Mouse (Mus musculus) forebrain, embryonic 10.5 days (tissue): ENCODE results near the gene Rsf1. TPM values are rescaled to one million over a fixed set of nuclear protein-coding genes. Genes with fewer than 3 reads are reported as not detected.

Source experiments
- DNase-seq: peaks from one replicate; pipeline ENCODE4 v3.0.0-alpha.2; 2017; ENCODE audit warnings: low spot score; ENCODE audit errors: extremely low spot score
- H3K27ac ChIP-seq: fragments of 300-500 bp; sonication (generic); 2 replicates; pipeline ENCODE4 v1.5.1; 2016; ENCODE audit warnings: mild to moderate bottlenecking
- H3K27me3 ChIP-seq: fragments of 300-500 bp; sonication (generic); 2 replicates; pipeline ENCODE4 v1.6.1; 2016; ENCODE audit warnings: mild to moderate bottlenecking; ENCODE audit not compliant: poor library complexity, severe bottlenecking
- H3K36me3 ChIP-seq: fragments of 300-500 bp; sonication (generic); replicated peaks from 2 replicates; pipeline ENCODE4 v1.6.1; 2016; ENCODE audit warnings: mild to moderate bottlenecking, moderate library complexity
- H3K4me1 ChIP-seq: fragments of 300-500 bp; sonication (generic); 2 replicates; pipeline ENCODE4 v1.6.1; 2016
- H3K4me3 ChIP-seq: fragments of 300-500 bp; sonication (generic); 2 replicates; pipeline ENCODE4 v1.5.1; 2016; ENCODE audit warnings: mild to moderate bottlenecking, moderate library complexity
- H3K9me3 ChIP-seq: fragments of 300-500 bp; sonication (generic); 2 replicates; pipeline ENCODE4 v1.6.1; 2016; ENCODE audit warnings: mild to moderate bottlenecking, moderate library complexity
- WGBS: fragments of 180-500 bp; shearing (Covaris S2); methylation state at CpG from one replicate; pipeline ENCODE4 v1.1.7; 2016; 5-methylcytosine and 5-hydroxymethylcytosine counted together
- polyA plus RNA-seq: library from polyadenylated mRNA; unstranded; fragments of >200 nt; fragmentation: Nextera tagmentation; extraction: Ambion mirVana; gene quantifications from 2 replicates; pipeline ENCODE4 v1.2.1, GENCODE M21; 2016

The Rsf1 gene
- polyA plus RNA-seq, 1 experiment from 2014 or later = 23.4 TPM

GRCm38 (mm10) chr7:97735021-97735420 lies 155.3 kb downstream of the Rsf1 start:
- Histone ChIP-seq H3K36me3 (no peaks in the 10 kb centered on the region), H3K27me3 (peaks cover 41% of the 10 kb centered on the region), H3K9me3 (no peaks in the 10 kb centered on the region), H3K4me1 (peaks cover 44% of the 10 kb centered on the region), H3K4me3 (no peak overlapping the region), H3K27ac (no peak overlapping the region)
- no peak for DNase-seq
- 87% methylated on average over 8 of the region's 8 CpGs for WGBS

DNA sequence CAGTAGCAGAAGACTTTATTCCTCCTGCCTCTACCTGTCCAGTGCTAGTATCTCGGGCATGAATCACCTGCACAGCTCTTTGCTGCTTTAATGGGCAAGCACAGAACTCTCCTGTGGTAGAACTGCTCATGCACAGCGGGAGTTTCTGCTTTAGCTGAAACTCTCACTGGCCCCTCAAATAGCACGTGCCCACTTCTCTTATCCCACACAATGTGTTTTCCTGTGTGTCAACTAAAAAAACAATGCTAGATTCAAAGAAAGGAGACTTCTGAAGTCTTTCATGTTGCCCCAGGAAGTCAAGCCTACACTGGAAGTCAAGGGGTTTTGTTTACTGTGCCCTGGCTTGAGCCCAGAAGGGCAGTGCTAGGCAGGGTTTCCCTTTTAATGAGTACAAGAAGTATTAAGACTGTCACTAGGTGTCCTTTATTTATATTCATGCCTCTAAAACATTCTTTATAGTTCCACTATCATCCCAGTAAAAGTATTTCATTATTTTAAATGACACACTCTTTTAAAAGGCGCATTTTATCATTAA lies 156.3 kb downstream of the Rsf1 start:
- Histone ChIP-seq H3K4me1 (peaks cover 45% of the 10 kb centered on the region), H3K4me3 (no peak overlapping the region), H3K9me3 (no peaks in the 10 kb centered on the region), H3K36me3 (no peaks in the 10 kb centered on the region), H3K27ac (no peak overlapping the region), H3K27me3 (peaks cover 46% of the 10 kb centered on the region)
- 36% methylated on average over 4 of the region's 4 CpGs for WGBS
- DNase-seq = no peak

DNA sequence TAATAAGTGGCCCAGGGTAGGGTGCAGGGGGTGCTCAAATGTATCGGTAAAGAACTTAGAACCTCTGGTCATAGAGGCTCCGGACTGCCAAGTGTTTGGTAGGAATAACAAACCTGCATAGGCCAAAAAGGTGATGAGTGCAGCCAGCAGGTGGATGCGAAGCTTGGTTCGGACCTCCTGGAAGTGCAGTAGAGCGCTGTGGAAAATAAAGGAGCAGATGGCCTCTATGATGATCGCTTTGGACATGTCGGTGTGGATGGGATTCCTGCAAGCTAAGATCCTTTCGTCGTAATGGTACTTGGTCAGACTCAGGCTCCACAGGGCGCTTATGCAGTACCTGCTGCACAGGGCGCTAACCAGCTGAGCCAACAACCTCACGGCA lies 157.6 kb downstream of the Rsf1 start:
- Histone ChIP-seq H3K27me3 (peaks cover 48% of the 10 kb centered on the region), H3K4me3 (peak overlapping the region; percentile 73), H3K9me3 (no peaks in the 10 kb centered on the region), H3K4me1 (peaks cover 58% of the 10 kb centered on the region), H3K36me3 (no peaks in the 10 kb centered on the region), H3K27ac (peak overlapping the region; percentile 85)
- 7% methylated on average over 12 of the region's 12 CpGs for WGBS
- no peak for DNase-seq

DNA sequence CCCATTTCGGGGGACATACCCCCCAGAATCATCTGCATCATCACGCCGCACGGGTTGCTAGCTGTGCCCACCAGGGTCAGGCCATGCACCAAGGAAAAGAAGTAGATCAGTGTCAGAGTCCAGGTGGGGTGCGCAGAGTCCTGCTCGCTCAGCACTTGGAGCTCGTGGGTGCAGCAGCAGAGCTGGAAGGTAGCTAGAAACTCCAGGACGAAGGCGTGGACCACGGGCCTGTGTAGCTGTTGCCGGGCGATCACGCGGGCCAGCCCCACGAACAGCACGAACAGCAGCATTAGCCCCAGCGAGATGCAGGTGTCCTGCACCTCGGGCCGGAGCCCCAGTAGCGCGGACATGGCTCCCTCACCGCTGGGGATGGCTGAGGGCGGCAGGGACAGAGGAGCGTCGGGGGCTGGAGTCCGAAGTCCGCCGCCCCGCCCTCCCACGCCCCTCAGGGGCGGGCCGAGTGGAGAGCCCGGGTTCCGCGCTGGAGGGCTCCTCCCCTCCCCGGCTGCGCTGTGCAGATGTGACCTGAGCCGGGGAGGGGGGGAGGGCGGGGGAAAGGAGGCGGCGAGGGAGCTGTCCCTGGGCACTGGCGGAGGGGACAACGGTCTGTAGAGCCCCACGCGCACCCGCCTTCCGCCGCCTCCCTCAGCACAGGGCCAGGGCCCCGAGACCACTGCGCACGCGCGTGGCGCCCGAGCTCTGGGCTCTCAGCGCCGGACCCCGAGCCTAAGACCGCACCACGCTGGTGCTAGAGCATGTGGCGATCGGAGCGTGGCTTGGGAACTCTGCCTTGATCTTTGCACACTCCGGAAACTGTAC lies 158.2 kb downstream of the Rsf1 start, which contains the start of gene Aqp11:
Gene Aqp11 (minus strand): TSS at position 652 of the 819 bp plus-strand sequence.
- H3K36me3 ChIP-seq = no peaks in the 10 kb centered on the region
- peak within 1 kb of the TSS; percentile 85 for H3K27ac ChIP-seq
- peaks cover 63% of the 10 kb centered on the region for H3K4me1 ChIP-seq
- peak; percentile 87 for DNase-seq
- peaks cover 51% of the 10 kb centered on the region for H3K27me3 ChIP-seq
- peak within 1 kb of the TSS; percentile 73 for H3K4me3 ChIP-seq
- H3K9me3 ChIP-seq = no peaks in the 10 kb centered on the region
- under 1% methylated on average over 60 of the region's 64 CpGs for WGBS

DNA sequence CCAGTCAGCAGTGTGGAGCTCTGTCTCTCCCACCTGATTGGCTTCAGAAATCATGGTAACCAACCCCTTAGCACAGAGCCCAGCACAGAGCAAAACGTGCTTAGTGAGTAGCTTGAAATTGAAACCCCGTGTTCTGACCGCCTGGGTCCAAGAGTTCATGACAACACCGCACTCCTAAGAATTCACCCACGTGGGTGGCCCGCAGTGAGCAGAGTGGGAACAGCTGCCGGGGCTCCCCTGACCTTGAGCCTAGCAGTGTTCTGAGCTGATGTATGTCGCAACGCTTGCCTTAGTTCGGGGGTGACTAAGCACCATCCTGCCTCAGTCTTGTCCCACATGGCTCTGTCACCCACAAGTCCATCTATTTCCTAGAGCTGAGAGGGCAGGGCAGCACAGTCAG lies 161.3 kb downstream of the Rsf1 start:
- Histone ChIP-seq H3K27me3 (peaks cover 49% of the 10 kb centered on the region), H3K36me3 (no peaks in the 10 kb centered on the region), H3K4me3 (no peak overlapping the region), H3K9me3 (no peaks in the 10 kb centered on the region), H3K4me1 (peaks cover 56% of the 10 kb centered on the region), H3K27ac (no peak overlapping the region)
- WGBS = 46% methylated on average over 10 of the region's 10 CpGs
- DNase-seq = no peak

- WGBS = 10% methylated on average over 1 of the region's 1 CpGs
- Histone ChIP-seq H3K27me3 (peaks cover 40% of the 10 kb centered on the region), H3K4me3 (no peak overlapping the region), H3K27ac (no peak overlapping the region), H3K36me3 (no peaks in the 10 kb centered on the region), H3K4me1 (peaks cover 48% of the 10 kb centered on the region), H3K9me3 (no peaks in the 10 kb centered on the region)
- DNase-seq = no peak
Observed at GRCm38 (mm10) chr7:97741756-97742291, 162.1 kb downstream of the Rsf1 start.

Other genes with a start within 250 kb of the Rsf1 start
- 0.83 and 1.7 TPM in 2 replicates for gene Usp35, start 247.9 kb upstream of the Rsf1 start, polyA plus RNA-seq
- gene Kctd21, start 247.6 kb upstream of the Rsf1 start, polyA plus RNA-seq = 3.7 and 3.9 TPM in 2 replicates
- gene Alg8, start 208.3 kb upstream of the Rsf1 start, polyA plus RNA-seq = 56.2 and 61.3 TPM in 2 replicates
- 320 and 327 TPM in 2 replicates for gene Ndufc2, start 179.9 kb upstream of the Rsf1 start, polyA plus RNA-seq
- 0.23 and 0.32 TPM in 2 replicates for gene Thrsp, start 162.2 kb upstream of the Rsf1 start, polyA plus RNA-seq
- 0.33 and 0.40 TPM in 2 replicates for gene Kctd14, start 128.6 kb upstream of the Rsf1 start, polyA plus RNA-seq
- 63.3 and 69.4 TPM in 2 replicates for gene Ints4, start 98.9 kb upstream of the Rsf1 start, polyA plus RNA-seq
- 30.9 and 32.0 TPM in 2 replicates for gene Aamdc, start 392 bp upstream of the Rsf1 start, polyA plus RNA-seq
- 308 and 310 TPM in 2 replicates for gene Clns1a, start 116.7 kb downstream of the Rsf1 start, polyA plus RNA-seq
- gene Aqp11, start 158.4 kb downstream of the Rsf1 start, polyA plus RNA-seq = 3.0 and 4.1 TPM in 2 replicates
- gene Pak1, start 208.7 kb downstream of the Rsf1 start, polyA plus RNA-seq = 44.1 and 50.0 TPM in 2 replicates